Mouse (Mus musculus) mouse embryonic stem cell (cell line): Measurements from ENCODE around the gene Mt1.

Source experiments
- in situ Hi-C, 2 experiments: fragments of 300-500 bp; cut with MboI; formaldehyde crosslinking; loops; 1 replicate in 1 of 2; 3 replicates in 1 of 2; pipeline ENCODE4 v1.14.3; 2019 to 2020; ENCODE audit warnings: low sequenced_read_pairs in 2 of 2, low pct_unique_long_range_greater_than_20kb in 1 of 2, mixed read lengths in 1 of 2; ENCODE audit not compliant: unreplicated experiment in 1 of 2

Gene Mt1

GRCm38 (mm10) chr8:94192926-94193325, 14.0 kb downstream of the Mt1 start:
- in situ Hi-C loops, result loop anchor here in 1 of 2 experiments (10.0 kb wide), 1 partner anchor 88 kb away; no protein-coding TSS in a partner anchor

- in situ Hi-C loops, result loop anchor here in 1 of 2 experiments (10.0 kb wide), 1 partner anchor 90 kb away; no protein-coding TSS in a partner anchor
Observed at GRCm38 (mm10) chr8:94194591-94195223, 15.8 kb downstream of the Mt1 start.

- in situ Hi-C loops, result loop anchor here in 1 of 2 experiments (10.0 kb wide), 1 partner anchor 95 kb away; no protein-coding TSS in a partner anchor
Observed at GRCm38 (mm10) chr8:94199202-94199869, 20.5 kb downstream of the Mt1 start.

GRCm38 (mm10) chr8:94204043-94204442, 25.2 kb downstream of the Mt1 start:
- in situ Hi-C loops, result loop anchor here (5.0 to 25.0 kb wide), 3 partner anchors 37 to 617 kb away; no protein-coding TSS in a partner anchor

GRCm38 (mm10) chr8:94205736-94206135, 26.9 kb downstream of the Mt1 start:
- in situ Hi-C loops, result loop anchor here in 1 of 2 experiments (25.0 kb wide), 1 partner anchor 618 kb away; no protein-coding TSS in a partner anchor

GRCm38 (mm10) chr8:94206256-94206655, 27.4 kb downstream of the Mt1 start:
- in situ Hi-C loops, result loop anchor here in 1 of 2 experiments (25.0 kb wide), 1 partner anchor 619 kb away; no protein-coding TSS in a partner anchor

- in situ Hi-C loops, result loop anchor here in 1 of 2 experiments (25.0 kb wide), 1 partner anchor 620 kb away; no protein-coding TSS in a partner anchor
Observed at GRCm38 (mm10) chr8:94207491-94207890, 28.6 kb downstream of the Mt1 start.

GRCm38 (mm10) chr8:94209639-94210038, 30.8 kb downstream of the Mt1 start:
- in situ Hi-C loops, result loop anchor here in 1 of 2 experiments (25.0 kb wide), 1 partner anchor 622 kb away; no protein-coding TSS in a partner anchor

- in situ Hi-C loops, result loop anchor here in 1 of 2 experiments (25.0 kb wide), 1 partner anchor 623 kb away; no protein-coding TSS in a partner anchor
Observed at GRCm38 (mm10) chr8:94210225-94210624, 31.3 kb downstream of the Mt1 start.

- in situ Hi-C loops, result loop anchor here in 1 of 2 experiments (25.0 kb wide), 1 partner anchor 627 kb away; no protein-coding TSS in a partner anchor
Observed at GRCm38 (mm10) chr8:94213819-94214218, 34.9 kb downstream of the Mt1 start.

- in situ Hi-C loops, result loop anchor here in 1 of 2 experiments (25.0 kb wide), 1 partner anchor 627 kb away; no protein-coding TSS in a partner anchor
Observed at GRCm38 (mm10) chr8:94214252-94215173, 35.6 kb downstream of the Mt1 start, which contains the start of gene Nup93. TSS of gene Nup93 (plus strand) at chr8:94214564.

- in situ Hi-C loops, result no loop called here
Observed at GRCm38 (mm10) chr8:94227381-94227939, 48.6 kb downstream of the Mt1 start.
